Comparison of ENCODE assay signal across 15 mouse cellular contexts in genomic region chr6:122391126-122391525, GRCm38 (mm10). TPM values are rescaled to one million over a fixed set of nuclear protein-coding genes. Genes with fewer than 3 reads are reported as not detected.
DNase-seq lines count a peak whose midpoint lies in the region; ATAC-seq and TF ChIP-seq lines count a peak whose summit lies in the region.
"Had no signal": no experiment of that assay in that cellular context is flagged by ENCODE, and none has a peak within 500 bp of the region (broad histone marks: within the 10 kb centered on the region; RNA-seq: fewer than 3 reads in every experiment).

No protein-coding gene starts in this region.

- peak overlapping the region; percentile 63 for H3K4me2 ChIP-seq in heart, embryonic 13.5 days

- H3K36me3 ChIP-seq in heart, embryonic 13.5 days: no peaks in the 10 kb centered on the region
- H3K36me3 ChIP-seq in testis, adult 2 months (ENCODE audit: control insufficient read depth, insufficient read depth, low read length): no peaks in the 10 kb centered on the region
- H3K36me3 ChIP-seq in limb, embryonic 10.5 days: no peaks in the 10 kb centered on the region
- H3K36me3 ChIP-seq: intestine, embryonic 15.5 days had no signal

- H3K9ac ChIP-seq in heart, embryonic 13.5 days: 0 out of 2 replicates have a peak overlapping the region, but pooled peaks have one; percentile 73
- H3K9ac ChIP-seq: forebrain, embryonic 13.5 days; intestine, embryonic 15.5 days had no signal

- intact Hi-C loops in heart, postnatal 14 days (cut with DNase I): loop anchor here (2.0 to 5.0 kb wide), 4 partner anchors 49 to 829 kb away; partner anchors contain the start of gene Phc1

- H3K4me1 ChIP-seq in heart, embryonic 13.5 days: peaks cover 41% of the 10 kb centered on the region
- peaks cover 28% of the 10 kb centered on the region for H3K4me1 ChIP-seq in testis, adult 2 months (ENCODE audit: control insufficient read depth, insufficient read depth, low read length)
- peaks cover 36% of the 10 kb centered on the region for H3K4me1 ChIP-seq in limb, embryonic 10.5 days
- H3K4me1 ChIP-seq: forebrain, embryonic 13.5 days; intestine, embryonic 15.5 days had no signal

- H3K9me3 ChIP-seq in heart, embryonic 13.5 days: no peaks in the 10 kb centered on the region
- no peaks in the 10 kb centered on the region for H3K9me3 ChIP-seq in limb, embryonic 10.5 days (replicated peaks)
- H3K9me3 ChIP-seq: forebrain, embryonic 13.5 days; intestine, embryonic 15.5 days had no signal

- H3K4me3 ChIP-seq in heart, embryonic 13.5 days: peak overlapping the region; percentile 39
- H3K4me3 ChIP-seq in testis, adult 2 months (ENCODE audit: control insufficient read depth, low read depth, low read length): peak overlapping the region; percentile 75
- H3K4me3 ChIP-seq in limb, embryonic 10.5 days: no peak overlapping the region; the same call in 1 of the 2 replicates
- H3K4me3 ChIP-seq: forebrain, embryonic 13.5 days; intestine, embryonic 15.5 days had no signal

- TF ChIP-seq POLR2A in testis, adult 2 months (IDR thresholded peaks at IDR 0.05; ENCODE audit: control insufficient read depth, low read depth, low read length): no peak

- no peak for ATAC-seq in heart, embryonic 13.5 days (ENCODE audit: extremely low read depth, insufficient number of reproducible peaks, low FRiP score, low TSS enrichment)

- WGBS in heart, embryonic 13.5 days: 63% methylated on average over 10 of the region's 10 CpGs
- WGBS in limb, embryonic 10.5 days: 77% methylated on average over 10 of the region's 10 CpGs

- DNase-seq in heart, postnatal 14 days: no peak
- no peak for DNase-seq in testis, postnatal 14 days (ENCODE audit: low spot score)
- no peak for DNase-seq in limb, embryonic 10.5 days (ENCODE audit: low spot score)
- DNase-seq in frontal cortex, adult 2 months (ENCODE audit: extremely low spot score in 1 of 2, low spot score in 1 of 2): no peak
- no peak for DNase-seq in frontal cortex, postnatal 25 days (ENCODE audit: low spot score in 2 of 2)
- DNase-seq: adrenal gland, adult 8-10 months; cerebellum, postnatal 10 days; gastrocnemius, postnatal 10 days; lung, adult 2 months; thymus, adult 2 months had no signal

- peak overlapping the region; percentile 20; the same call in 1 of the 2 replicates for H3K27ac ChIP-seq in heart, embryonic 13.5 days (replicated peaks)
- peak overlapping the region; percentile 94 for H3K27ac ChIP-seq in testis, adult 2 months (ENCODE audit: control insufficient read depth, insufficient read depth, low read depth, low read length)
- H3K27ac ChIP-seq in limb, embryonic 10.5 days: peak overlapping the region; percentile 64; the same call in 1 of the 2 replicates
- H3K27ac ChIP-seq: forebrain, embryonic 13.5 days; intestine, embryonic 15.5 days; kidney, postnatal 0 days had no signal

- no peaks in the 10 kb centered on the region; the same call in 1 of the 2 replicates for H3K27me3 ChIP-seq in heart, embryonic 13.5 days (replicated peaks)
- H3K27me3 ChIP-seq in testis, adult 2 months (ENCODE audit: control insufficient read depth, insufficient read depth, low read length): no peaks in the 10 kb centered on the region
- H3K27me3 ChIP-seq in limb, embryonic 10.5 days (ENCODE audit: low read depth, poor library complexity, severe bottlenecking): no peaks in the 10 kb centered on the region
- H3K27me3 ChIP-seq: forebrain, embryonic 13.5 days; intestine, embryonic 15.5 days had no signal

- no peak for TF ChIP-seq CTCF in testis, adult 2 months (IDR thresholded peaks at IDR 0.05; ENCODE audit: control insufficient read depth, insufficient read depth, insufficient replicate concordance, low read depth, low read length)

RNA-seq across cellular contexts. Expression of gene Phc1, which starts 50.8 kb away (rescaled TPM):
- polyA plus RNA-seq in heart, embryonic 13.5 days (2015; fragmentation: Nextera tagmentation; extraction: Ambion mirVana): 9.7 and 12.1 TPM in 2 replicates
- total RNA-seq in heart, postnatal 14 days (2021): 10 to 100 TPM; 15.4 to 15.9 TPM
- polyA plus RNA-seq in testis, adult 2 months (2012; rRNA removed): 193 and 198 TPM in 2 replicates
- 33.6 and 37.4 TPM in 2 replicates for polyA plus RNA-seq in limb, embryonic 10.5 days (2016; fragmentation: Nextera tagmentation; extraction: Ambion mirVana)
- polyA plus RNA-seq in frontal cortex, adult 2 months (2012; rRNA removed): 60.0 and 65.4 TPM in 2 replicates

Comparison
In these comparisons a context has a peak if more than half of its experiments do, and no peak if none do; other contexts are left out.
1. H3K27ac ChIP-seq: peak in every context shown above with its lines; median percentile 94 in testis, adult 2 months; 64 in limb, embryonic 10.5 days; 20 in heart, embryonic 13.5 days.